8 mouse cellular contexts compared by ENCODE assay signal in genomic region chr19:38125219-38125610, GRCm38 (mm10). TPM values are rescaled to one million over a fixed set of nuclear protein-coding genes. Genes with fewer than 3 reads are reported as not detected.
DNase-seq lines count a peak whose midpoint lies in the region; ATAC-seq and TF ChIP-seq lines count a peak whose summit lies in the region.

TSS of gene Rbp4 (minus strand) at chr19:38125281.

- peak within 1 kb of the TSS; percentile 86 for H3K4me2 ChIP-seq in embryonic facial prominence, embryonic 13.5 days
- H3K4me2 ChIP-seq in intestine, embryonic 16.5 days (ENCODE audit: low read depth, low read length) = peak within 1 kb of the TSS; percentile 97
- H3K4me2 ChIP-seq in midbrain, postnatal 0 days (ENCODE audit: low read depth, low read length, poor library complexity, severe bottlenecking) = peak within 1 kb of the TSS; percentile 91

- intact Hi-C loops in left cerebral cortex, adult 2 months (cut with DNase I) = loop anchor here (2.0 kb wide), 1 partner anchor 34 kb away; no protein-coding TSS in a partner anchor
- intact Hi-C loops in left cerebral cortex, postnatal 4 days (cut with DNase I) = no loop called here

- TF ChIP-seq CTCF in left cerebral cortex, adult 2 months (IDR thresholded peaks at IDR 0.05) = no peak
- TF ChIP-seq CTCF in midbrain, postnatal 0 days (IDR thresholded peaks at IDR 0.05) = no peak

- ATAC-seq in embryonic facial prominence, embryonic 13.5 days (ENCODE audit: insufficient number of reproducible peaks, insufficient read depth, low FRiP score, low TSS enrichment, low read depth) = no peak
- no peak for ATAC-seq in intestine, embryonic 16.5 days
- no peak for ATAC-seq in midbrain, postnatal 0 days (ENCODE audit: low FRiP score)

- no peaks in the 10 kb centered on the region for H3K36me3 ChIP-seq in embryonic facial prominence, embryonic 13.5 days
- no peaks in the 10 kb centered on the region for H3K36me3 ChIP-seq in intestine, embryonic 16.5 days (ENCODE audit: control insufficient read depth, insufficient read depth, low read length)
- H3K36me3 ChIP-seq in midbrain, postnatal 0 days (ENCODE audit: insufficient read depth, low read length) = no peaks in the 10 kb centered on the region

- peaks cover 47% of the 10 kb centered on the region for H3K27me3 ChIP-seq in embryonic facial prominence, embryonic 13.5 days
- H3K27me3 ChIP-seq in intestine, embryonic 16.5 days (replicated peaks; ENCODE audit: control insufficient read depth, insufficient read depth, low read length) = peaks cover 10% of the 10 kb centered on the region; the same call in 1 of the 2 replicates
- H3K27me3 ChIP-seq in midbrain, postnatal 0 days (ENCODE audit: insufficient read depth, low read length) = peaks cover 12% of the 10 kb centered on the region

- H3K27ac ChIP-seq in left cerebral cortex, adult 2 months = peak within 1 kb of the TSS; percentile 74
- H3K27ac ChIP-seq in embryonic facial prominence, embryonic 13.5 days = no peak within 1 kb of the TSS
- H3K27ac ChIP-seq in intestine, embryonic 16.5 days (ENCODE audit: low read length) = peak within 1 kb of the TSS; percentile 33; the same call in 1 of the 2 replicates
- H3K27ac ChIP-seq in midbrain, postnatal 0 days (ENCODE audit: low read depth, low read length) = no peak within 1 kb of the TSS

- WGBS in embryonic facial prominence, embryonic 13.5 days = 65% methylated on average over 6 of the region's 6 CpGs
- WGBS in intestine, embryonic 16.5 days = 53% methylated on average over 6 of the region's 6 CpGs
- WGBS in midbrain, postnatal 0 days = 75% methylated on average over 6 of the region's 6 CpGs

- DNase-seq in left cerebral cortex, adult 2 months (ENCODE audit: extremely low spot score in 1 of 2, low spot score in 2 of 2) = no peak
- no peak for DNase-seq in left cerebral cortex, postnatal 4 days
- no peak for DNase-seq in midbrain, postnatal 0 days (ENCODE audit: low spot score)
- DNase-seq in layer of hippocampus, adult 9-11 months = no peak
- no peak for DNase-seq in gastrocnemius, adult 18-20 months (ENCODE audit: low spot score)
- DNase-seq in spleen, adult 12 weeks (ENCODE audit: low spot score) = no peak

- H3K4me1 ChIP-seq in embryonic facial prominence, embryonic 13.5 days = peaks cover 8% of the 10 kb centered on the region; the same call in 1 of the 2 replicates
- peaks cover 6% of the 10 kb centered on the region for H3K4me1 ChIP-seq in intestine, embryonic 16.5 days (ENCODE audit: control insufficient read depth, insufficient read depth, low read length)
- H3K4me1 ChIP-seq in midbrain, postnatal 0 days (ENCODE audit: insufficient read depth, low read length) = no peaks in the 10 kb centered on the region

- peak within 1 kb of the TSS; percentile 48 for H3K4me3 ChIP-seq in left cerebral cortex, adult 2 months
- H3K4me3 ChIP-seq in embryonic facial prominence, embryonic 13.5 days = peak within 1 kb of the TSS; percentile 55
- H3K4me3 ChIP-seq in intestine, embryonic 16.5 days (ENCODE audit: low read length) = peak within 1 kb of the TSS; percentile 59
- H3K4me3 ChIP-seq in midbrain, postnatal 0 days (ENCODE audit: low read depth, low read length) = peak within 1 kb of the TSS; percentile 57

- no peaks in the 10 kb centered on the region for H3K9me3 ChIP-seq in embryonic facial prominence, embryonic 13.5 days
- H3K9me3 ChIP-seq in intestine, embryonic 16.5 days (ENCODE audit: control insufficient read depth, low read length) = no peaks in the 10 kb centered on the region
- H3K9me3 ChIP-seq in midbrain, postnatal 0 days (ENCODE audit: low read length) = no peaks in the 10 kb centered on the region

- peak within 1 kb of the TSS; percentile 64 for H3K9ac ChIP-seq in embryonic facial prominence, embryonic 13.5 days
- peak within 1 kb of the TSS; percentile 70 for H3K9ac ChIP-seq in intestine, embryonic 16.5 days (ENCODE audit: low read depth, low read length)
- H3K9ac ChIP-seq in midbrain, postnatal 0 days (replicated peaks; ENCODE audit: low read length, poor library complexity, severe bottlenecking) = peak within 1 kb of the TSS; percentile 55

RNA-seq across cellular contexts. Expression of gene Rbp4, which starts in this region (rescaled TPM):
- 10 to 100 TPM; 23.7 to 23.9 TPM for total RNA-seq in left cerebral cortex, adult 2 months (2021)
- 1 to 10 TPM; 3.2 to 4.6 TPM for total RNA-seq in left cerebral cortex, postnatal 4 days (2021)
- polyA plus RNA-seq in embryonic facial prominence, embryonic 13.5 days (2015; fragmentation: Nextera tagmentation; extraction: Ambion mirVana) = 2.3 and 21.4 TPM in 2 replicates
- 54.0 and 78.5 TPM in 2 replicates for polyA plus RNA-seq in intestine, embryonic 16.5 days (2015; fragmentation: Nextera tagmentation; extraction: Ambion mirVana)
- 0.47 and 11.1 TPM in 2 replicates for total RNA-seq in midbrain, postnatal 0 days (2014; rRNA removed)
- 7.8 and 10.1 TPM in 2 replicates for polyA plus RNA-seq in midbrain, postnatal 0 days (2015; fragmentation: Nextera tagmentation; extraction: Ambion mirVana)
- total RNA-seq in gastrocnemius, adult 18-20 months (2021) = 1 to 10 TPM; 1.2 to 5.1 TPM

Comparison
In these comparisons a context has a peak if more than half of its experiments do, and no peak if none do; other contexts are left out.
1. H3K27ac ChIP-seq: peak in left cerebral cortex, adult 2 months (single experiment) and intestine, embryonic 16.5 days (single experiment); none in embryonic facial prominence, embryonic 13.5 days (single experiment) and midbrain, postnatal 0 days (single experiment).
2. Peak in every context shown above with its lines, with median percentiles within 50 percentile points of each other: H3K4me3 ChIP-seq, H3K4me2 ChIP-seq and H3K9ac ChIP-seq.